Mouse (Mus musculus): Measurements from ENCODE around the gene Fgd2. TPM values are rescaled to one million over a fixed set of nuclear protein-coding genes. Genes with fewer than 3 reads are reported as not detected.
"Not testable (repeated sequence)": the region's sequence is repeated elsewhere in the genome, so short reads cannot be mapped to it uniquely, and the experiment has no call there.

Gene Fgd2
- total and polyA plus RNA-seq, 2 experiments from 2014 or later = 1.6 to 6.3 TPM

DNA sequence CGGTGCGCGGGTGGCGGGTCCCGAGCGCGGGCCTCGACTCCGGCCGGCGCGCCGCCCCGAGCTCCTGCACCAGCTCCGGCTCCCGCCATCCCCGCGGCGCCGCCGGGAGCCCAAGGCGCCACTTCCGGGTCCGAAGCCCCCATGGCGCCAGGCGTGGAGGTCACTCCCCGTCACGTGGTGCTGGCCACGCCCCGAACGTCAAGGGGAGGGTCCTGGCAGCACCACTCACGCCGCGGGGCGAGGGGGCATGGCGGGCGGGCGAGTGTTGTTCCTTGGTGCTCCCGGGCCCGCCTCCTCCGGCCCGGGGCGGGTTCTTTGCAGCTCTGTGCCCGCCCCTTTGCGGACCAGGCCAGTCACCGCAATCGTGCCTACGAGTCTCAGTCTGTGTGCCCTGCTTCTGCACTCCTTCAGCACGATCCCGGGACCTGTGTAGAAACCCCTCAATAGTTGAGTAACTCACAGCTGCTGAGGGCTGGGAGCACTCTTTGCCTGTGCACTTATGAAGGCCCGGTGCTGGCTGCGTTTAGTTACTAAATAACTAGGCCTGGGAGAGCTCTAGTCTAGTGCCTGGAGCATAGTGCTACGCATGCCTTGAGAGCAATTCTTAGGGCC is 13.0 kb upstream of the Fgd2 start, which contains the start of gene Mtch1:
Gene Mtch1 (minus strand): TSS at position 290 of the 612 bp plus-strand sequence.
- Histone ChIP-seq H3K9ac (replicated peaks; ENCODE audit: low read depth, low read length) (peak within 1 kb of the TSS; percentile 85), H3K4me2 (ENCODE audit: low read depth, low read length) (peak within 1 kb of the TSS; percentile 74), H3K27me3 (ENCODE audit: control insufficient read depth, insufficient read depth, low read length) (no peaks in the 10 kb centered on the region), H3K4me3 (ENCODE audit: low read depth, low read length) (peak within 1 kb of the TSS; percentile 65), H3K27ac (ENCODE audit: low read depth) (peak within 1 kb of the TSS; percentile 89), H3K36me3 (replicated peaks; ENCODE audit: control insufficient read depth, insufficient read depth, low read length) (peaks cover 12% of the 10 kb centered on the region; the same call in 1 of the 2 replicates), H3K9me3 (replicated peaks; ENCODE audit: control insufficient read depth, low read length) (no peaks in the 10 kb centered on the region), H3K4me1 (ENCODE audit: control insufficient read depth, insufficient read depth) (peaks cover 9% of the 10 kb centered on the region)
- under 1% methylated on average over 31 of the region's 53 CpGs for WGBS
- ATAC-seq (ENCODE audit: insufficient read depth, low read depth) = peak; percentile 98
- DNase-seq (ENCODE audit: low spot score) = peak; percentile 97
- no peak; the same call in 1 of the 2 replicates for TF ChIP-seq EP300 (IDR thresholded peaks at IDR 0.05; ENCODE audit: low read depth)
- no peak for TF ChIP-seq CTCF (IDR thresholded peaks at IDR 0.05; ENCODE audit: low read depth)

DNA sequence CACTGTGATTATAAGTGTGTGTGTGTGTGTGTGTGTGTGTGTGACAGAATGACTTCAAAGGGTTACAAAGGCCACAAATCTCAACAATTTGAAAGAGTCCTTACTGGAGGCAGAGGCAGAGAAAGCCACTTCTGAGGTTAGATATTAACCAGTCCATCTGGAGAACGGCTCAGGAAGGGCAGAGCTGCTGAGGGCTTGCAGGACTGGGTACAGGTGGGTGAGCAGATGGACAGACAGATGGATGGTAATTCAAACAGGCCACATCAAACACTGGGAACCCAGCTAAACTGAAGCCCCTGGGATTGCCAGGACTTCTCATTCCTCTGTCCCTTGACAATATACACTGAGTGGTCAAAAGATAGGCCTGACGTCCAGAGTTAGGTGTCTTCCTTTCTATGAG is 11.7 kb upstream of the Fgd2 start:
- Histone ChIP-seq H3K4me2 (ENCODE audit: low read depth, low read length) (no peak overlapping the region), H3K27ac (ENCODE audit: low read depth) (no peak overlapping the region), H3K9me3 (replicated peaks; ENCODE audit: control insufficient read depth, low read length) (no peaks in the 10 kb centered on the region), H3K4me1 (ENCODE audit: control insufficient read depth, insufficient read depth) (peaks cover 7% of the 10 kb centered on the region), H3K4me3 (ENCODE audit: low read depth, low read length) (no peak overlapping the region), H3K36me3 (replicated peaks; ENCODE audit: control insufficient read depth, insufficient read depth, low read length) (peaks cover 2% of the 10 kb centered on the region; the same call in 1 of the 2 replicates), H3K9ac (replicated peaks; ENCODE audit: low read depth, low read length) (no peak overlapping the region), H3K27me3 (ENCODE audit: control insufficient read depth, insufficient read depth, low read length) (no peaks in the 10 kb centered on the region)
- TF ChIP-seq CTCF (IDR thresholded peaks at IDR 0.05; ENCODE audit: low read depth) (no peak), EP300 (IDR thresholded peaks at IDR 0.05; ENCODE audit: low read depth) (no peak)
- DNase-seq (ENCODE audit: low spot score) = no peak
- 73% methylated on average over 2 of the region's 2 CpGs for WGBS
- ATAC-seq (ENCODE audit: insufficient read depth, low read depth) = no peak

DNA sequence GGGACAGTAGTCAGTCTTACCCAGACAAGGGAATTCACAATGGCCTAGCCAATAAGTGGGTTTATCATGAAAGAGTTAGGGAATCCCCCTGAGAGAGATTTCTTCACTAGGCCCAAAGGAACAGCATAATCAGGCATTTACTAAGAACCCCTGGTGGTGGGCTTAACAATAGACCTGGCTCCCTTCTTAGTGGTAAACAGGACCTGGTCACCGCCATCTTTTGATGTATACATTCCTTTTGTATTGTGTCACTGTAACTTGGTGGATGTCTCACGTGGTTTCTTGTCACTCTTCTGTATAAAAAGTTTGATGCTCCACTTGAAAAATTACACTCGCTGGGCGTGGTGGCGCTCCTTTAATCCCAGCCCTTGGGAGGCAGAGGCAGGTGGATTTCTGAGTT is 9.7 kb upstream of the Fgd2 start:
- H3K9me3 ChIP-seq (replicated peaks; ENCODE audit: control insufficient read depth, low read length); H3K4me3 ChIP-seq (ENCODE audit: low read depth, low read length); H3K36me3 ChIP-seq (replicated peaks; ENCODE audit: control insufficient read depth, insufficient read depth, low read length); H3K27me3 ChIP-seq (ENCODE audit: control insufficient read depth, insufficient read depth, low read length); ATAC-seq (ENCODE audit: insufficient read depth, low read depth); DNase-seq (ENCODE audit: low spot score); H3K27ac ChIP-seq (ENCODE audit: low read depth); H3K9ac ChIP-seq (replicated peaks; ENCODE audit: low read depth, low read length); H3K4me2 ChIP-seq (ENCODE audit: low read depth, low read length): not testable (repeated sequence)
- 74% methylated on average over 5 of the region's 5 CpGs for WGBS
- peaks cover 10% of the 10 kb centered on the region for H3K4me1 ChIP-seq (ENCODE audit: control insufficient read depth, insufficient read depth)

DNA sequence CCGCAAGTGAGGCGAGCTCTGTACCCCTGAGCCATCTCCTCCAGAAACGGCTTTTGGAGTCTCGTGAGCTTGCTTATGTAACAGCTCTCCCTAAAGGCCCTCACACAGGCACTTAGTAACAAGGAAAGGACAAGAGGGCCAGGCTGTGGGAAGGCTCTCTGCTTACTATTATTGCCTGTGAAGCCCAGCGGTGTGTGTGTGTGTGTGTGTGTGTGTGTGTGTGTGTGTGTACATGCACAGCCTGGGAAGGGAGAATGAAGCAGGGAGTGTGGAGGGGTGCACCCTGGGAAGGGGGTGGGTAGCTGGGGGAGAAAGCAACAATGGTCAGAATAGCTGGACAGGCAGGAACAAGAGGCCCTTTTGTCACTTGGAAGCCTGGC is 5.3 kb upstream of the Fgd2 start:
- H3K27ac ChIP-seq (ENCODE audit: low read depth) = peak overlapping the region; percentile 98
- H3K9ac ChIP-seq (replicated peaks; ENCODE audit: low read depth, low read length) = peak overlapping the region; percentile 40
- ATAC-seq (ENCODE audit: insufficient read depth, low read depth) (peak; percentile 16), DNase-seq (ENCODE audit: low spot score) (peak; percentile 40)
- no peak; the same call in 1 of the 2 replicates for TF ChIP-seq EP300 (IDR thresholded peaks at IDR 0.05; ENCODE audit: low read depth)
- TF ChIP-seq CTCF (IDR thresholded peaks at IDR 0.05; ENCODE audit: low read depth) = no peak
- H3K4me1 ChIP-seq (ENCODE audit: control insufficient read depth, insufficient read depth) = peaks cover 20% of the 10 kb centered on the region
- H3K27me3 ChIP-seq (ENCODE audit: control insufficient read depth, insufficient read depth, low read length) = no peaks in the 10 kb centered on the region
- no peaks in the 10 kb centered on the region for H3K9me3 ChIP-seq (replicated peaks; ENCODE audit: control insufficient read depth, low read length)
- H3K4me2 ChIP-seq (ENCODE audit: low read depth, low read length) = no peak overlapping the region
- no peaks in the 10 kb centered on the region for H3K36me3 ChIP-seq (replicated peaks; ENCODE audit: control insufficient read depth, insufficient read depth, low read length)
- H3K4me3 ChIP-seq (ENCODE audit: low read depth, low read length) = no peak overlapping the region
- WGBS = 26% methylated on average over 5 of the region's 5 CpGs

DNA sequence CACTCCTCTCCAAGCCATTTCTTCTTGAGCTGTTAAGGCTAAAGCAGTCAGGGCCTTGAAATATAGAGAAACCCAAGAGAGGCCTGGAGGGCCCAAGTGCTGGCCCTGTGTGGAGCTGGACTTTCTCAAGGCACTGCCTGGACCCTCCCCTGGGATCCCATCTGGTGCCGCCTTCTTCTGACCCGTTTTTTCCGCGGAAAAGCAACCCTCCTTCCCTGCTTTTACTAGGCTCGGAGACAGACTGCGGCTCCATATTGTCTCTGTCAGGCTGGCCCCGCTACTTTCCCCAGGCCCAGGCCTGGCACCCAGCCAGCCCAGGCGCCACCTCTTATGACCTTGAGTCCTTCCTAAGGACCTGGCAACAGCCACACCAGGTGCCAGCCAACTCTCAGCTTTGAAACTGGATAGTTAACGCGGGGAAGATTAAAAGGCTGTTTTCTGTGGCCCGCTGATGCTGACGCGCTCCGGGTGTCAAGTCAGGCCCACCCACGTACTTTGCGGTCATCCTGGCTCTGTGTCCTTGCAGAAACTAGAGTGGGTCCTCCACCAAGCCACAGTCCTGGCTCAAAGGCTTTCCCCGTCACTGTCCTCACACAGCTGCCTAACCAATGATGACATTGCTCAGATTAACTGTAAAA is 4.8 kb upstream of the Fgd2 start:
- peak overlapping the region; percentile 40 for H3K9ac ChIP-seq (replicated peaks; ENCODE audit: low read depth, low read length)
- ATAC-seq (ENCODE audit: insufficient read depth, low read depth) = peak; percentile 86
- peak overlapping the region; percentile 98 for H3K27ac ChIP-seq (ENCODE audit: low read depth)
- H3K9me3 ChIP-seq (replicated peaks; ENCODE audit: control insufficient read depth, low read length) = no peaks in the 10 kb centered on the region
- TF ChIP-seq CTCF (IDR thresholded peaks at IDR 0.05; ENCODE audit: low read depth) = no peak
- peak; percentile 54; the same call in 1 of the 2 replicates for TF ChIP-seq EP300 (IDR thresholded peaks at IDR 0.05; ENCODE audit: low read depth)
- H3K4me2 ChIP-seq (ENCODE audit: low read depth, low read length) = peak overlapping the region; percentile 58
- DNase-seq (ENCODE audit: low spot score) = peak; percentile 91
- no peaks in the 10 kb centered on the region for H3K27me3 ChIP-seq (ENCODE audit: control insufficient read depth, insufficient read depth, low read length)
- 3% methylated on average over 17 of the region's 17 CpGs for WGBS
- H3K4me3 ChIP-seq (ENCODE audit: low read depth, low read length) = peak overlapping the region; percentile 33; the same call in 1 of the 2 replicates
- no peaks in the 10 kb centered on the region for H3K36me3 ChIP-seq (replicated peaks; ENCODE audit: control insufficient read depth, insufficient read depth, low read length)
- H3K4me1 ChIP-seq (ENCODE audit: control insufficient read depth, insufficient read depth) = peaks cover 20% of the 10 kb centered on the region

Measured in heart, postnatal 0 days (tissue).